Mouse (Mus musculus) layer of hippocampus, adult 11-12 months (tissue): ENCODE measurements around the gene P2ry1.

Source experiments
- DNase-seq: peaks from one replicate; pipeline ENCODE4 v3.0.0; 2022; ENCODE audit warnings: low spot score

P2ry1 gene

DNA sequence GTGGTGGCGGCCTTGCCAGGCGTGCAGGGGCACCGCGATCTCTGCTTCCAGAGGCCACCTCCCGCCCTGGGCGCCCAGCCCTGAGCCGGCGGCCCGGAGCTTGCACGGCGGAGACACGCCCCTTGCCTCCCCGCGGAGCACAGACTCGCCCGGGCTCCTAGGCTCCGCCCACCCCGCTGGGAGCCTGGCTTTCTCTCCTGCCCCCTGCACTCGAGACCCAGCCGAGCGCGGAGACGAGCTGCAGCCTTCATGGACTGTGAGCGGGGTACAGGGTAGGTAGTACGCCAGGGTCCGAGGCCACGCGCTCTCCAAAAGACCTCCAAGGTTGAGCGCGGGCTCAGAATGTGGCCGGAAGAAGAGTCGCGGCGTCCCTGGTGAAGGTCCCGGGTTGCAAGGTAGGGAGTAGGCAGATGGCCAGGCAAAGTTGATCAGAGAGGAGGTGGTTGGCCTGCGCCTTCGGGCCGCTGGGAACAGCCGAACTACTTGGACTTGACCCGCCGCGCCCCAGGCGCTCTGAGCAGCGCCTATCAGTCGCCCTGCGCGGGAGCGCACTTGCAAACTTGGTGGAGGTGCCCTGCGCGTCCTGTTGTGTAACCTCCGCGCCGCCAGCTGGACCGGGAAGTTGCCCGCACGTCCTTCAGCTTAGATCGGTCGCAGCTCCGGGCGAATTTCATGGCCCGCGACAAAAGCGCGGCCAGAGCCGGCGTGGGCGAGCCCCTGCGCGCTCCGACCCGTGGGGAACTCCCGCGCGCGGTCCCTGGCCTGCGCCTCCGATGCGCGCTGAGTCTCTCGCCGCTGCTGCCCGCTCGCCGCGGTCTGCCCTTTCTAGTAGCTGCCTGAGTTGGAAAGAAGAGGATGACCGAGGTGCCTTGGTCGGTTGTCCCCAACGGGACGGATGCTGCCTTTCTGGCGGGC lies at the start of gene P2ry1:
P2ry1 (plus strand) TSS at position 209 of the 915 bp plus-strand sequence.
- peak; percentile 39 for DNase-seq

DNA sequence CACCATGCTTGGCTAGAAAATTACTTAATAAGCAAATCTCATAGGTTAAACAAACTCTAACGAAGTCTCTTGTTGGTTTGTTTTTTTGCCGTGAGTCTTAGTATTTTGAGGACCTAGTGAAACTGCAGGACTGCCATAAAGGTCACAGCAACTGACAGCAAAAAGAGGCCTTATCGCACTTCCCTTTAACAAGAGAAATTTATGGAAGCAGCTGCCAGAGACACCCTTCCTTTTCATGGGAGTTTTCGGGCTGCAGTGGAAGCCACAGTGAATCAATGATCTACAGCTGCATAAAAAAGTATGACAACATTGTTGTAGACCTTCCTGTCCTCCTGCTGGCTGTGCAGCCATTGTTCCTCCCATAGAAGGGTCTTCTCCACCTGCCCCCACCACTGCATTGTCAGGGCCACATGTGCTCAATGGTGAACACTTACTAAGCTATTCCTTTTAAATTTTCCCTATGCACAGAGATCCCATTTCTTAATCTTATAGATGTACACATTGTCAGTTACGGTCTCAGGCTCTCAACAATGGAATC lies 49.3 kb upstream of the P2ry1 start:
- DNase-seq: no peak

DNA sequence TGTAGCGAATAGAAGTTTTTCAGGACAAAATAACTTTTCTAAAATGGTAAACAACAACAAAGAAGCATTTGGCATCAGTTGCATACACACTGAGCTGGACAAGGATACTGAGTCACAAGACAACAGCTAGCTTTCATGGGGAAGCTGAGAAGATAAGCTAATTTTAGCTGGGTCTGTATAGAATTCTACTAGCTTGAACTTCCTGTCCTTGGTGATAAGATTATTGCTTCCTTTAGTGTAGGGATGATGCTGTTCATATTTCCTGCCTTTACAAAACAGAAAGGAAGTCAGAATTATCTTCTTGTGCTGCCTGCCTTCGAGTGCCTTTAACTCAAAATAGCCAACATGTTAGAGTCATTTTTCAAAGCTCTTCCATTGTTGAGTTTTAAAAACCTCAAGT lies 48.5 kb upstream of the P2ry1 start:
- DNase-seq: no peak

DNA sequence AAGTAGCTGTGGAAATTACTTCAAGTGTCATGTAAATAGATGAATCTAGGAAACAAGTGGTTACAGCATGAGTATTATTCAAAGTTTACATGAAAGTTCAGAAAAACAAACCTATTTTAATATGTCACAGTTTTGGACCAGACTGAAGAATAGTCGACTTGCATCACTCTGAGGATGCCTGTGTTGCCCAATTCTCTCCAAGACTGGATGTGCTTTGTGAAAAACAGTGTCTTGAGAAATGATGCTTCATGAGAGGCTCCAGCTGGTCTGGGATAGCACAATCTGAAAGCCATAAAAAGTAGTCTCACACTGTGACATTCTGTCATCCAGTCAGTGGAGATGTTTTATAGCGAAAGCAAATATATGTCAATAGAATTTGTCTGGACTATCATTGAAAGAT lies 43.8 kb upstream of the P2ry1 start:
- DNase-seq: no peak

DNA sequence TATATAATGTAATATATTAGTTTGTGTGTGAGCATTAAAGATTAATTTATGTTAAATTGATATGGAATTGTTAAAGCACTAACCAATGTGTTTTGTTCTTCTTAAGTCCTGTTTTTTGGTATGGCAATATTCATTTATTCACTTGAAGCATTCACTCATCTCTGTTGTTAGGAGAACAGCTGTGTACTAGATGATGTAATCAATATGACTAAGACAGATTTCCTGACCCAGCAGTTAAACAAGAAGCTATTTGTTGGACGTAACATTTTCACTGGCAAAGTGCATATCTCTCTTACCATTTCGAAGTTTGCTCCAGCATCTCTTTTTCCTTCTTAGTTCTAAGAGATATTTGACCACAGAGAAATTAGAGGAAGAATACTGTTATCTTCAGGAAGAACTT lies 37.5 kb upstream of the P2ry1 start:
- DNase-seq: no peak

DNA sequence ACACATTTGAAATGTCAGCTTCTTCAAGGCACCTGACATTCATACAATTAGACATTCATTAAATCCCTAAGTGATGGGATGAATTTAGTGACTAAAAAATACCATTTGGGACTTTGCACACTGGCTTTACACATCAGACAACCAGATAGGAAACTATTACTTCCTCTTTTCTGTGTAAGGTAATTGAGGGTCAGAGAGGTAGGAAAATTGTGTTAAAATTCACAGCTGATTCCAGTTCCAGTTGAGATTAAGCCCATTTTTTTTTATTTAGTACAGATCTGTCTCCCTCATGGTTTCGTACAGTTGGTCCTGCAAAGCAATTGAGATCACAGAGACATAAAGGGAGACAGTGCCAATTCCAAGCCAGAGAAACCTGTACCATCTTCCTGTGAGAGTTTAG lies 27.7 kb upstream of the P2ry1 start:
- DNase-seq: no peak

DNA sequence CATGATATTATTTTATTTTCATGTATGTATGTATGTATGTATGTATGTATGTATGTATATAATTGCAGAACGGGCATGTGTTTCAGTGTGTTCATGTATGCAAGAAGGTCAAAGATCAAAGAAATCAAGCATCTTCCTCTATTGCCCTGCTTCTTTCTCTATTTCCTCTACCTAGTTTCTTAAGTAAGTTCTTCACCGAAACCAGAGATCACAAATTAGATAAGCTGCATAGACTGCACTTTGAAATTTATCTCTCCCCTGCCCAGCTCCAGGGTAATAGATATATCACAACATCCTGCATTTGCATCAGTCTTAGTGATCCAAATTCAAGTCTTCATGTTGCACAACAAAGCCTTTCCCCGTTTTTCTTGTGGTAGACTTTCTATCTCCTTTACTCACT lies 20.5 kb upstream of the P2ry1 start:
- no peak for DNase-seq

DNA sequence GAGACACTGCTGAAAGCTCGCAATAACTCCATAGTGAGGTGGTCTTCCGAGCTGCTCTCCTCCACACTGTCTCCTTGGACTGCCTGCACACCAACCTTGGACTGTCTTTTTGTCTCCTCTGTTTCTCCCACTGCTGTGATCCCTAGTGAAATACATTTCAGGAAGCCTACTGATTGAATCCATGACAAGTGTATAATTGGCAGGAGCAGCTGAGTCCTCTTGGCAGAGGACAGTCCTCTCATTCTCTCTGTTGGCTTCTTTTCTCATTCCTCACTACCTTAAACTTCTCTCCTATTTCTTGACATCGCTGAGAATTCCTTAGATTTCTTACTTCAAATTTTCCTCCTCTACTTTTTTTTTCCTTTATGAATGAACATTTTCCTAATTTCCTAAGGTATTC lies 4.5 kb upstream of the P2ry1 start:
- no peak for DNase-seq

DNA sequence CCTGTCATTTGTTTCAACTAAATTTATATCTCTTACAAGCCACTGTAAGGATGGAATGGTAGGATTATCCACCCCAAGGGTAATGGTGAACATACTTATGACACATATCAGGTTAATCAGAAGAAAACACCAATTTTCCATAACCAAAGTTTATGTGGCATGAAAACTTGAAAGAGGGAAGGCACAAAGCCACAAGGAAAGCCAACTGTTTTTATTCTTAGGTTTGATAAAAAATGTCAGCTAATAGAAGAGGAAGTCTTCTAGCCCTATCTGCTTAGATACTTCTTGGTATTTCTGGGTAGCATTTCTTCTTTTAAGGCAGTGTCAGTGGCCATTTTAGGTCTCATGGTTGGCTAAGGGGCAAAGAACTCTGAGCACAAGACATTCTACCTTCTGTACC lies 2.9 kb upstream of the P2ry1 start:
- no peak for DNase-seq

DNA sequence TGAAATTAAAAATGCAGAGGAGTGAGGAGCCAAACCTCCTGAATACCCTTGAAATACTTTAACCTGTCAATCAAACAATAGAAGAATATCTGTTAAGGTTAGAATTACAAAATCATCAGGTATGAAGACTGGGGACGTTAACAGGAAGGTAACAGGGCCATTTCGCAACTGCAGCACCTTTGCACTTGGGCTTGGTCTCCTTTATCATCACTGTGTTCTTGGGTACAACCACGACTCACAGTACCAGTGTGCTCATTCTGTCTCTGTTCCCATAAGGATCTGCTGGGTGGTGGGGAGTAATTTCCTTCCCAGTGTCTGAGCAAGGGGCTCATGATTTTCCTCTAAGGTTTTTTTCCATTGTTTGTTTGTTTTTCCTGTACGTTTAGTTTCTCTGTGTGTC lies 1.8 kb upstream of the P2ry1 start:
- no peak for DNase-seq

DNA sequence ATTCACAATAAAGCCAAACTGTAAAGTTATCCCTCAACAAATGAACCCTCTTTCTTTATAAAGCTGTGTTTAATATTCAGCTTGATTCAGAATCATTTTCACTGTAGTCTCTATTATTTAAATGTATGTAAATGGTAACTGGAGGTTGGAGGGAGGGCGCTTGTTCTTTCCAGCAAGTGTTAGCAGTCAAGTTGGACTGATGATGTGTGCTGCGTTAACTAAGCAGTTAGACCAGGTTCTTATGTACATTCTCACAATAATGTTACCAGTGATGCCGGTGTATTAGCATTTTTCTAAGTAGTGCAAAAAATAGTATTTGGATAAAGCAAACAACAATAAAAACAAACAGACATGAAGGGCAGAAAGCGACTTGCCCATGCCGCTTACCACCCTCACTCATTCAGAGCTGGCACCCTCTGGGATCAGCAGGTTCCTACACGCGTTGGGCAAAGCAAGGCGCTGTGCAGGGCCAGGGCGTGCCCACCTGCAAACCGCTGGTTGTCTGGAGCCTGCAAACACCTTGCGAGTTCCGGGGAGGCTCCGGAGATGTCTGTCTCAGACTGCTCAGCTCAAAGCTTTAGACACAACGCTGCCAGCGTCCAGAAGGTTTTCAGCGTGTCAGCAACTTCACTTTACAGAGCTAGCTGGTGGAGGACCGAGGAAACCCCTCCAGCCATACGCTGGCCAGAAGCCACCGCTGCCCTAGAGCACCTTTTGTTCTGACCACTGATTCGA lies 576 bp upstream of the P2ry1 start:
- peak; percentile 4 for DNase-seq

DNA sequence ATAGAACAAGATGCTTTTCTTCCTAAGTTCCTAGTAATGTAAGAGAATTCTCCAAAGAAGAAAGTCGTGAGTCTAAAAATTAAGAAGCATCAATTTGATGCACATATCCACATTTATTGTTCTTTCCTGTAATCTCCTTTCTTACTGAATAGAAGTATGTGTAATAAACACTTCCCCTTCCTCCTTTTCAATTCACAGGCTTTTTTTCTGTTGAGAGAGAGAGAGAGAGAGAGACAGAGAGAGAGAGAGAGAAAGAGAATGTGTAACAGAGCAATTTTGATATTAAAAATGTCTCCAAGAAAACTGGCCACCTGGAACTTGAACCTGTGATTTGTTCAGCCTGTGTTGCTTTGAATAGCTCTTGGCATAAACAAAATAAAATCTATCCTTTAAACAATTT lies 2.0 kb downstream of the P2ry1 start:
- DNase-seq: no peak

DNA sequence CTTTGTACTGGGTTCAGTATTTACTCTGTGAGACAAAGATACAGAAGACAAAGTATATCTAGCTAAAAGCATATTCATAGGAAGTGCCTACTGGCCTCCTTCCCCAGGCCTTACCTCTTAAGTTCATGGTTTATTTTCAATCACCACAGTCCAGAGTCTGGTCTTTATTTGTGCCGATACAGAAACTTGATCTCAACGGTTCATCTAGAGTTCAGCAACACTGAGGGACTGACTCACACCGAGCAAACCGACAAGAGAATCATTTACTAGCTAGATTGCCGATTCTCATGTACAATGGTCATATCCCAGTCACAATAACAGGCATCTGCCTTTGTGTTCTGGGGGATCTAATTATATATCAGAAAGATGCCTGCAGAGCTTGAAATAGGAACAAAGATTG lies 9.1 kb downstream of the P2ry1 start:
- DNase-seq: no peak

DNA sequence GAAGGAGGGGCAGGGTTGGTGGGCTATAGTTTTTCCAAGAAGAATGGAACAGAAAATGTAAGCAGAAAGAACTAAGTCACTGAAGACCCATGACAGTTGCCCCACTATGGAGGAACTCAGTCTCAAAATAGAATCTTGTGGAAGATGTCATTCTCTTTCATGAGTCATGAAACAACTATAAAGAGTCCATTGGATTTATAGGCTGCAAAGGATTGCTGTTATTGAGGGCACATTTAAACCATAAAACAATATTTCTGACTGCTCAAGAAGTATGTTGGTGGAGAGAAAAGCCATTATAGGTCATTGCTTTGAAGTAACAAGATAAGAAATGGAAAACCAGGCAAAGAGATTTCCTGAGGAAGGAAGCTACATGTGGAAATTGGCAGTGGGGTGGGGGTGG lies 10.0 kb downstream of the P2ry1 start:
- no peak for DNase-seq

DNA sequence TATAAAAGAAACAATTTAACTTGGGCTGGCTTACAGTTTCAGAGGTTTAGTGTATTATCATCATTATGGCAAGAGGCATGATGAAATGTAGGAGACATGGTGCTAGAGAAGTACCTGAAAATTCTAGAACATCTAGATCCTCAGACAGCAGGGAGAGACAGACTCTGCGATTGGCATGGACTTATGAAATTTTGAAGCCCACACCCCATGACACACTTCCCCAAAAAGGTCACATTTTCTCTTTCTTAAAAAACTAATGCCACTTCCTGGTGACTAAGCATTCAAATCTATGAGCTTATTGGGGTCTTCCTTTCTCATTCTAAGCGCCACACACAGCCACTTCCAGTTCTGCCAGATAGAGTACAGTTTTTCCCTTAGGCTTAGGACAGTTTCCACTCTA lies 14.1 kb downstream of the P2ry1 start:
- no peak for DNase-seq

DNA sequence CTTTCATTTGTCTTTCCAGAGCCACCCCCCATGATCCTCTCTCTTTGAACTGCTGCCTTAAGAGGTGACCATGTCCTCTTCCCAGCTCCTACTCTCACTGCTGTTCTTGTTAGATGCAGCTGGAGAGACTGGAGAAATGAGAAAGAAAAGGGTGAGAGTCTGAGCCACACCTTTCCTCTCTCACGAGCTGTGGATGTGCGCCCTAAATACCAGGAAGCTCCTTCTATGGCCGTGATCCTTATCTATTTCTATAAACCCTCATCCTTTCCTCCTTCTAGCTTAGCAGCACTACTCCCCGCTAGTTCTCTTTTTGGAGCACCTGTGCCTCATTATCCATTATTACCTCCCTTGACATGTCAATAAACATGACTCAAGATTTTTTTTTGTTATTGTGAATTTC lies 29.5 kb downstream of the P2ry1 start:
- DNase-seq: no peak

DNA sequence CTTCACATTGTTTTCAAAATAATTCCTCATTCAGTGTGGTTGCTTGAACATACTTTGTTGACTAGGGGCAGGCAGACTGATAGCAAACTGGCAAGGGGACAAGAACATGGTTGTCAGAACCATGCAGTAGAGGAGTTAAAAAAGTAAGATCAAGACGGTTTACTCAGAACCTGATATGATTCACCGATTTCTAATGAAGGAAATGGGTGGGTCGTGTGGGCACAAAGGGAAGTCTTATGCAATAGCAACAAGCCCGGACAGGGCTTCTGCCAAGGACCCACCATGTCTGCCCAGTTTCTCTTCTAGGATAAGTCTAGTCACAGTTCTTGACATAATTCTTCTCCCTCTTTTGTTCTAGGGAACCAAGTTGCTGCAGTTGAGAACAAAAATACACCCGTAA lies 33.0 kb downstream of the P2ry1 start:
- no peak for DNase-seq

DNA sequence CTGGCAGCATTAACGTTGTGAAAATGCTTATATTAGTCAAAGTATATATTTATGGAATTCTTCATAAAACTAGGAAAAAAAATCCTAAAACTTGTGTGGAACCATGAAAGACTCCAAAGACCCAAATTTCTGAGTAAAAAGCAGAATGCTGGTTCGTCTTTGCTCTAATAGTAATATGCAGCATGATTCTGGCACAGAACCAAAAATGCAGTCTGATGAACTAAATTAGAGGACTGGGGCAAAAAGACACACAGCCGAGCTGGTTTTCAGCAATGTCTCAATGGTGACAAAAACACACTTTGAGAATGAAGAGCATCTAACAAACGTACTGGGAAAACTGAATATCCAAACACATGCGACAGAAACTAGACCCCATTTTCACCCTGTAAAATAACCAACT lies 37.3 kb downstream of the P2ry1 start:
- no peak for DNase-seq

DNA sequence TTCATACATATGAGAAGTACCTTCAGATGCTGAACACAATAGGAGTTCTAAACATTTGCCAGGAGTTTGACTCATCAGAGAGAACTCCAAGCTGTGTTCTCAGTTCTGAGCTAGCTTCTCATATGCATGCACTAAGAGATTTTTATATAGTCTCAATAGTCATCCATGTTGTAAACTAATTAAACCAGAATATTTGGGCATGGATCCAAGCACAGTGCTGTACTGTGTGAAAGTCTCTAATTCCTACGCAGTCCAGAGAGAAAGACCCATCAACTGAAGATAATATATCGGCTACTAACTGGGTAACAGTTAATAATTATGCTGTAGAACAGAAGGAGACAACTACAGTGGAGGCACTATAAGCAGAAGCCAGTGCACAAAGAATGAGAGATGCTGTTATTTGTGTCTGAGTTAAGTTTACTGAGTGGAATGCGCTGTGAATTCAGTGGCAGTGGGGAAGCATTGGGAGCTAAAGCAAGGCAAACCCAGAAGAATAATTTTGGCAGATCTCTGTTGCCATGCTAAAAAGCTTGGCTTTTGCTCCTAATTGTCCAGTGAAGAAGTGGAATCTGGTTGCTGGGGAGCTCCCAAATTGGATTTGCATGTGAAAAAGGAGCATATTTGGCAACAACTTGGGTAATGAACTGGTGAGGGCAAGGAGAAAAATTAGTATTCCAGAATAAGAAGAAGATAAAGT lies 47.5 kb downstream of the P2ry1 start:
- no peak for DNase-seq
